Mouse (Mus musculus): Measurements from ENCODE around the gene Kcnc1.

- no peak for TF ChIP-seq POLR2A (IDR thresholded peaks at IDR 0.05; ENCODE audit: low read depth, low read length)
- no peak for TF ChIP-seq CTCF (conservative IDR thresholded peaks at IDR 0.05; ENCODE audit: insufficient read depth, insufficient read length, low read depth, low read length)
Measured at GRCm38 (mm10) chr7:46396231-46396927, at the start of gene Kcnc1.
